Mouse (Mus musculus) layer of hippocampus, adult 9-10 months (tissue): ENCODE measurements around the gene Nhlh1.
A peak's percentile ranks its signal among the peaks of the same experiment; 100 is the strongest.

Experiments
- DNase-seq: peaks from one replicate; pipeline ENCODE4 v3.0.0; 2022; ENCODE audit warnings: low spot score

Gene Nhlh1

DNA sequence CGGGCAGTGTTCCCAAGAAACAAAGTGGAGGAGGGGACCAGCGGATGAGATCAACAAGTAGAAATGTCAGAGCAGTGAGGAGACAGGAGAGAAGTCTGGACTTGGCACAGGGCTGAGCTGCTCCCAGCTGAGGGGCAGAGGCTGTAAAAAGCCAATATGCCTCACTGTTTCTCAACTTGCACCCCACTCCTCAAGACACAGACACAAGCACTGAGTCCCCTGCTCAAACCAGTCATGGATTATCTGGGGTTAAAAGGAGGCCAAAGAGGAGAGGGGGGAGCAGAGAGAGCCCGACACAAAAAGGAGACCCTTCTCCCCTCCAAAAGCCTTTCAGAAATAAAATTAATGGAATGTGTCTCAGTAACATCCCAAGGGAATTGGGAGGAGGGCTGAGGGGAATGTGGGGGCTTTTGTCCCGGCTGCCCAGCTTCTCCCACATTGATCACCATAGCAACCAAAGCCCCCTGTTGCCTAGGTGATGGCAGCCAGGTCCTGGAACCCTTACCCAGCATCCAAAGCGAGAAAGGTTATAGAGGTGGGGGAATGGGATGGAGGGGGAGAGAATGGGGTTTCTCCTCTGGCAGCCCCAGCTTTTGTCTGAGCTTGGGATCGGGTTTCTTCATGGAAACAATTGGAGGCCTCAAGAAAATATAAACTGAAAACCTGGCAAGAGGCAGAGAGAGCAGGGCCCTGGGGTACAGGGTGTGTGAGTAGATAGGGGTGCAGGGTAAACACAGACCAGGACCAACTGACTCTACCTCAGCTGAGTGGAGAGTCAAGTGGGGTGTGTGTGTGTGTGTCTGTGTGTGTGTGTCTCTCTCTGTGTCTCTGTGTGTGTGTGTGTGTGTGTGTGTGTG, 40.5 kb downstream of the Nhlh1 start:
- no peak for DNase-seq

DNA sequence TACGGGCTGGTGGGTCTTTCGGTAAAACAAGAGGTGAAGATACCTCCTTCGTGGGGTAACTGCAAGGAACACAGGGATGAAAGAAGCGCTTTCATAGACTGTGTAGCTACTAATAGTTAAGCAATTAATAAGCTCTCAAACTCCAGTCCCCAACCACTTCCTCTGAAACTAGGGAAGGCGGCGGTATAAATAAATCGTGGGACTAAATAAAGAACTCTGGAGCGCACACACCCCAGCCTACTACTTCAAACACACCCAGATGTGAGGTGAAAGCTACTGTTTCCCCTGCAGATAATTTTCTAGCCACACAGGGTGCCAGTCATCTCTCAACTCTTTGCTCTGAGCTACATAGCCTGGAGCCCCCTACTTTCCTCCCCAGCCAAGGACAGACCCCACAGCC, 41.3 kb downstream of the Nhlh1 start:
- DNase-seq = no peak

DNA sequence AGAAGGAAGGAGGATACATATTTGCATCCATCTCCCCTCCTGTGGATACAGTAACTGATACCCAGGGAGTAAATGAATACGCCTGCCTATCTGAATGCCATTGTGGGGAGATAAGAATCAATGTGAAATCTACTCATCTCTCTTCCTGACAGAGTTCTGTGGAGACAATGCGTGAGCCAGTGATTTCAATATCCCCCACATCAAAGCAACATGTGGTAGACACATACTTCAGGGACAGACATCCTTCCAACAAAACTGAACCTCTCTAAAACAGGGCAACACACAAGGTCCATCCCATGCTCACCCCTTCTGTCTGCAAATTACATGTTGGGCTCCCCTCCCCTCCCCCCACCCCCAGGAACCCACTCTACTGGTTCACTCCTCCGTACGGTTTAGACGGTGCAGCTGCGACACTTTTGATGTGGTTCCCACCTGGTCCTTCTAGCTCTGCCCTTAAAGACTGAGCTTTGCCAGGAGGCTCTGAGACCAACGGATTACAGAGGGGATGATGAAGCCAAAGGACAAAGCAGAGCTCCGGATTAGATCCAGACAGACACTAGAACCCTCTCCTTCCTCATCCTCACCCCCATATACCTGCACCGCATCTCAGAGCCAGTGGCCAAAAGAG, 41.9 kb downstream of the Nhlh1 start:
- DNase-seq = no peak

DNA sequence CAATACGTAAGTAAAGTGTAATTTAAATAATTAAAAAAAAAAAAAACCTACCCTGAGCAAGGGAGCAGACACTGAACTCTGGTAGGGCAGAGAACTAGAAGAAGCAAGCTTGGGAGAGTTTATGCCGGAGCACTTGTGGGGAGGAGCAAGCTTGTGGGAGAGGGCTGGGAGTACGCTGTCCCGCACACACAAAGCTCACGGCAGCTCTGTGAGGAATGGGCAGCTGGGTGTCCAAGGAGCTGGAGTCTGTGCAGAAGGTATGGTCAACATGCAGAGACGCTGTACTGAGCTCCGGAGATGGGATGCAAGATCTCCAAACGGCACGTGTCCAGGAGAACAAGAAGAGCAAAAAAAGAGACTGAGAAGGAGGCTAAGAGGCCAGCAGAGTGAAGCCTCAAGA, 42.6 kb downstream of the Nhlh1 start:
- DNase-seq = no peak

DNA sequence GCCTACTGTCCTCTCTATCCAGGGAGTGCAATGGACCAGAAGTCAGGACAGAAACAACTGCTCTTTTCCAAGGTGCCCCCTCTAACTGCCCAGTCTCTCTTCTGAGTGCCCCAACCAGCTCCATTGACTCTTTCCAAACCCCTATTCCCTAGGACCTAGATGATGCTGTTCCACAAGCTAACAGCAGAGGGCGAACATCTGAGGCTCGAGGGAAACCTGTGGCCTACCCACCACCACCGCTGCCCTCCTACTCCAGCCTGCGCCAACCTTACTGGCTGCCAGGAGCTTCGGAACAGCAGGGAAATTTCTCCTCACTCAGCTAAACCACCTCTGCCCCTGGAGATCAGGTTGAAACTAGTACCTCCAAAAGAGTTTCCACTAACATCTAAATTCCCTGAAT, 45.3 kb downstream of the Nhlh1 start:
- peak; percentile 50 for DNase-seq

DNA sequence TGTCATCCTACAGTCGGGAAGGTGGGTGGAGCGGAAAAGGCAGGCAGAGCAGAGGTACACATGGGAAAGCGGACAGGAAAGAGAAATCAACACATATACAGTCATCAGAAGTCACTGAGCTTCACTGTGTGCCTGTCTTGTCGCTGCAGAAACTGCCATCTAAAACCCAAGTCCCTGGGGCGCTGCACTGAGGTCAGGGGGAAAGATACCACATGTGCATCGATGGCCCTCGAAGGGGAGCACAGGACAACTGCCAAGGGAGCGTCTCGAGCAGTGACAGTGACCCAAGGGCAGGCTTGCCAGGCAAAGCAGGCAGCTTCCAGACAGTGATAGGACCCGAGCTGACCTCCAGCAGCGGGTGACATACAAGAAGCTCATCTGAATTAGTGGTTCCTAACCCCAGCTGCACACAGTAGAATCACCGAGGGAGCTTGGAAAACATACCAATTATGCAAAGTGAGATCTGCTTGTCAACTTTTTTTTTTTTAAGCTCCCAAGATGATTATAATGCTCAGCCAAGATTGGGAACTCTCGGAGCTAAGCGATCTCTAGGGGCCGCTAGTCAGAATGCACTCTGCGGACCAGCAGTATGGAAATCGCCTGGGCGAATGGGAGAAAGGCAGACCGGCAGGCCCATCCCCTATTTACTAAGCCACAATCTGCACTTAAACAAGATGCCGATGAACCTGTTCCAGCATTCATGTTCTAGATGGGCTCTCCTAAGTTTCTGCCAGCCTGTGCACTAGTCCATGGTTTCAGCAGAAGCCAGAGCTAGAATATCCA, 47.1 kb downstream of the Nhlh1 start:
- no peak for DNase-seq

DNA sequence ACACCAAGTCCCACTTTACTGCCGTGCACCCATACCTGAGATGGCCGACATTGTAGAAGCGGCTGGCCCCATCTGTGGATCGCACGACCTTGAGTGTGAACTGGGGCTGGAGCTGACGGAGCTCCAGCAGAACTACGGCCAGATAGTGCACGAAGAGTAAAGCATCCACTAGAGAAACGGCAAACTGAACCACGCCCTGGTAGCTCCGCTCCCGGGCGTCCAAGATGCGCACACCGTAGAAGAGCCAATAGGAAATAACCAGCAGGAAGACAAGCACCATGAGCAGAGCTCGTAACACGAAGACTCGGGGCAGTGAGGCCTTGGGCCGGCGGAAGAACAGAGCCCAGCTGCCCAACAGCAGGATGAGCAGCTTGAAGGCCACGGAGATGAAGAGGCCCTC, 48.0 kb downstream of the Nhlh1 start:
- no peak for DNase-seq

DNA sequence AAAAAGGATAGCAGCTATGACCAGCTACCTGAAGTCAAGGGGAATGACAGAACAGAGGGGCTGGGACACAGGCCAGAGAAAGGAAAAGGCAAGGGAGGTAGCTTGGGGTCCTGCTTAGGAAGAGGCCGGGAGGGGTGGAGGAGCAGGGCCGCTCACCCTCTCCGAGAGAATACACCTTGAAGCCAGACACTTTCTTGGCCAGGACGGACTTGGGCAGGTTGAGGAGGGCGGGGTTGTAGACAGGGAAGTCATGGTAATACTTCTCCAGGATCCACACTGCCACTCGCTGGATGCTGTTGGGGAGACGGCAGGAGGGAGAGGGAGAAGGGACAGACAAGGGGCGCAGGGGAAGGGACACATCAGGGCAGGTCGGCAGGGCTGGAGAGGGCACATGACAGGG, 49.0 kb downstream of the Nhlh1 start:
- no peak for DNase-seq

DNA sequence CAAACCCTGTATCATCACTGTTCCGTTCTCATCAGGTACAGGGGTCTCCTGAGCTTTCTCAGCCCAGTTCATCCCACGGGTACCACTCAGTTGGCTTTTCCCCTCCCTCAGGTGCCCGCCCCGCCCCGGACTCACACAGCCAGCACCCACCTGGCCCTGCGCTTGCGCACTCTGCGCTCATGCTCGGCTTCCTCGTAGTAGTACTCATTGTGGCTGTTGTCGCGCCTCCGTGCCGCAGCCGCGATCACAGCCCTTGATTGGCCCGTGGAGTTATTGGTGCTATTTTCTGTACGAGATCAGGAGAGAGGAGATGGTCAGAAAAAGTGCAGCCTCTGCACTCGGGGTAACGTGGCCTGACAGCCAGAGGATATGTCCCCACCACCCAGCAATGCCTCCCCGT, 49.6 kb downstream of the Nhlh1 start:
- no peak for DNase-seq
